Comparison of ENCODE assay signal across 8 mouse cellular contexts in genomic region chr10:53597121-53597881, GRCm38 (mm10). TPM values are rescaled to one million over a fixed set of nuclear protein-coding genes. Genes with fewer than 3 reads are reported as not detected.
DNase-seq lines count a peak whose midpoint lies in the region; ATAC-seq and TF ChIP-seq lines count a peak whose summit lies in the region.

No protein-coding gene starts in this region.

- peaks cover 5% of the 10 kb centered on the region; the same call in 1 of the 2 replicates for H3K4me1 ChIP-seq in embryonic fibroblast, embryonic 13.5 days (ENCODE audit: control insufficient read depth, insufficient read depth, low read length)
- H3K4me1 ChIP-seq in heart, embryonic 11.5 days (ENCODE audit: control insufficient read depth, insufficient read depth, low read length) = peaks cover 15% of the 10 kb centered on the region
- H3K4me1 ChIP-seq in kidney, embryonic 15.5 days = peaks cover 28% of the 10 kb centered on the region
- H3K4me1 ChIP-seq in liver, embryonic 15.5 days (replicated peaks) = peaks cover 32% of the 10 kb centered on the region
- peaks cover 7% of the 10 kb centered on the region; the same call in 1 of the 2 replicates for H3K4me1 ChIP-seq in stomach, embryonic 15.5 days

- DNase-seq in cerebellum, adult 18-20 months = peak; percentile 44 to 64
- no peak for DNase-seq in cerebellum, adult 9-10 months
- peak; percentile 73 for DNase-seq in neural tube, embryonic 10.5 days (ENCODE audit: extremely low spot score, low spot score)

- no peaks in the 10 kb centered on the region for H3K36me3 ChIP-seq in heart, embryonic 11.5 days (ENCODE audit: control insufficient read depth, insufficient read depth, low read length)
- peaks cover 8% of the 10 kb centered on the region for H3K36me3 ChIP-seq in kidney, embryonic 15.5 days
- H3K36me3 ChIP-seq in liver, embryonic 15.5 days (replicated peaks) = peaks cover 22% of the 10 kb centered on the region
- 0 out of 2 replicates have a peak, but pooled peaks cover 3% of the 10 kb centered on the region for H3K36me3 ChIP-seq in stomach, embryonic 15.5 days

- TF ChIP-seq POLR2A in embryonic fibroblast, embryonic 13.5 days (IDR thresholded peaks at IDR 0.05; ENCODE audit: low read depth, low read length) = no peak

- peak overlapping the region; percentile 66 for H3K27ac ChIP-seq in embryonic fibroblast, embryonic 13.5 days (ENCODE audit: insufficient read depth, low read length)
- peak overlapping the region; percentile 99 for H3K27ac ChIP-seq in heart, embryonic 11.5 days (ENCODE audit: low read depth, low read length)
- H3K27ac ChIP-seq in kidney, embryonic 15.5 days = peak overlapping the region; percentile 99
- H3K27ac ChIP-seq in liver, embryonic 15.5 days (replicated peaks) = peak overlapping the region; percentile 98
- peak overlapping the region; percentile 98 for H3K27ac ChIP-seq in stomach, embryonic 15.5 days

- peak overlapping the region; percentile 57 for H3K4me2 ChIP-seq in heart, embryonic 11.5 days
- H3K4me2 ChIP-seq in kidney, embryonic 15.5 days = peak overlapping the region; percentile 65
- H3K4me2 ChIP-seq in liver, embryonic 15.5 days = peak overlapping the region; percentile 96
- H3K4me2 ChIP-seq in stomach, embryonic 15.5 days = peak overlapping the region; percentile 57

- H3K9me3 ChIP-seq in heart, embryonic 11.5 days (replicated peaks; ENCODE audit: control insufficient read depth, low read length) = no peaks in the 10 kb centered on the region
- no peaks in the 10 kb centered on the region for H3K9me3 ChIP-seq in kidney, embryonic 15.5 days (replicated peaks)
- H3K9me3 ChIP-seq in liver, embryonic 15.5 days (replicated peaks) = no peaks in the 10 kb centered on the region
- H3K9me3 ChIP-seq in stomach, embryonic 15.5 days = no peaks in the 10 kb centered on the region

- TF ChIP-seq CTCF in embryonic fibroblast, embryonic 13.5 days (IDR thresholded peaks at IDR 0.05; ENCODE audit: borderline replicate concordance, insufficient read depth, low read length) = no peak

- under 1% methylated on average over 86 of the region's 99 CpGs for WGBS in heart, embryonic 11.5 days (ENCODE audit: insufficient replicate concordance)
- under 1% methylated on average over 98 of the region's 99 CpGs for WGBS in kidney, embryonic 15.5 days
- WGBS in liver, embryonic 15.5 days (ENCODE audit: insufficient replicate concordance) = under 1% methylated on average over 99 of the region's 99 CpGs
- WGBS in stomach, embryonic 15.5 days = under 1% methylated on average over 66 of the region's 99 CpGs

- H3K9ac ChIP-seq in heart, embryonic 11.5 days (ENCODE audit: low read depth, low read length) = peak overlapping the region; percentile 98
- peak overlapping the region; percentile 98 for H3K9ac ChIP-seq in kidney, embryonic 15.5 days
- peak overlapping the region; percentile 93 for H3K9ac ChIP-seq in liver, embryonic 15.5 days
- H3K9ac ChIP-seq in stomach, embryonic 15.5 days = peak overlapping the region; percentile 94

- H3K4me3 ChIP-seq in embryonic fibroblast, embryonic 13.5 days (ENCODE audit: insufficient read depth, low read length) = peak overlapping the region; percentile 98
- H3K4me3 ChIP-seq in heart, embryonic 11.5 days (ENCODE audit: low read depth, low read length) = peak overlapping the region; percentile 94
- peak overlapping the region; percentile 94 for H3K4me3 ChIP-seq in kidney, embryonic 15.5 days (replicated peaks)
- peak overlapping the region; percentile 93 for H3K4me3 ChIP-seq in liver, embryonic 15.5 days (replicated peaks)
- peak overlapping the region; percentile 90 for H3K4me3 ChIP-seq in stomach, embryonic 15.5 days (replicated peaks)

- peak; percentile 29 for ATAC-seq in heart, embryonic 11.5 days (replicated peaks; ENCODE audit: insufficient number of reproducible peaks, low FRiP score, low TSS enrichment)
- peak; percentile 48 for ATAC-seq in kidney, embryonic 15.5 days (replicated peaks; ENCODE audit: low FRiP score)
- ATAC-seq in liver, embryonic 15.5 days (ENCODE audit: insufficient read depth) = peak; percentile 38
- peak; percentile 8; the same call in 1 of the 2 replicates for ATAC-seq in stomach, embryonic 15.5 days (ENCODE audit: insufficient read depth, low FRiP score, low read depth)

- H3K27me3 ChIP-seq in heart, embryonic 11.5 days (ENCODE audit: control insufficient read depth, insufficient read depth, low read length) = no peaks in the 10 kb centered on the region
- H3K27me3 ChIP-seq in kidney, embryonic 15.5 days = no peaks in the 10 kb centered on the region
- no peaks in the 10 kb centered on the region for H3K27me3 ChIP-seq in liver, embryonic 15.5 days
- H3K27me3 ChIP-seq in stomach, embryonic 15.5 days (replicated peaks) = no peaks in the 10 kb centered on the region

RNA-seq across cellular contexts. Expression of gene Asf1a, which starts 0.7 kb away (rescaled TPM):
- polyA plus RNA-seq in embryonic fibroblast, embryonic 13.5 days (2011; ENCODE audit: insufficient read length, low read depth, missing spikeins) = 31.0 and 44.3 TPM in 2 replicates
- polyA plus RNA-seq in heart, embryonic 11.5 days (2014; fragmentation: Nextera tagmentation; extraction: Ambion mirVana) = 84.0 and 88.8 TPM in 2 replicates
- polyA plus RNA-seq in kidney, embryonic 15.5 days (2015; fragmentation: Nextera tagmentation; extraction: Ambion mirVana) = 109 and 127 TPM in 2 replicates
- 63.2 and 74.6 TPM in 2 replicates for polyA plus RNA-seq in liver, embryonic 15.5 days (2015; fragmentation: Nextera tagmentation; extraction: Ambion mirVana)
- polyA plus RNA-seq in stomach, embryonic 15.5 days (2015; fragmentation: Nextera tagmentation; extraction: Ambion mirVana) = 108 and 110 TPM in 2 replicates

RNA-seq across cellular contexts. Expression of gene Mcm9, which starts 32.9 kb away (rescaled TPM):
- polyA plus RNA-seq in embryonic fibroblast, embryonic 13.5 days (2011; ENCODE audit: insufficient read length, low read depth, missing spikeins) = 5.0 and 6.4 TPM in 2 replicates
- 11.2 and 11.4 TPM in 2 replicates for polyA plus RNA-seq in heart, embryonic 11.5 days (2014; fragmentation: Nextera tagmentation; extraction: Ambion mirVana)
- 11.3 and 12.3 TPM in 2 replicates for polyA plus RNA-seq in kidney, embryonic 15.5 days (2015; fragmentation: Nextera tagmentation; extraction: Ambion mirVana)
- polyA plus RNA-seq in liver, embryonic 15.5 days (2015; fragmentation: Nextera tagmentation; extraction: Ambion mirVana) = 3.4 and 4.2 TPM in 2 replicates
- polyA plus RNA-seq in stomach, embryonic 15.5 days (2015; fragmentation: Nextera tagmentation; extraction: Ambion mirVana) = 8.1 and 10.4 TPM in 2 replicates
